Mouse (Mus musculus) lung, postnatal 10 days (tissue): ENCODE results near the gene Zfp292.

Experiments used
- DNase-seq: peaks from one replicate; pipeline ENCODE4 v3.0.0; 2021

Gene Zfp292

GRCm38 (mm10) chr4:34785646-34786045 is 97.1 kb downstream of the Zfp292 start:
- DNase-seq: no peak

- peak; percentile 20 for DNase-seq
These were observed 97.9 kb downstream of the Zfp292 start for GRCm38 (mm10) chr4:34784865-34785264.

GRCm38 (mm10) chr4:34782730-34783129 is 100.0 kb downstream of the Zfp292 start:
- DNase-seq: peak; percentile 33

- DNase-seq: peak; percentile 94
These were observed 104.9 kb downstream of the Zfp292 start, which contains the start of gene Smim8 for GRCm38 (mm10) chr4:34777677-34778527. Gene Smim8 (minus strand): TSS chr4:34778423.

GRCm38 (mm10) chr4:34771652-34772371 is 110.9 kb downstream of the Zfp292 start:
- peak; percentile 35 for DNase-seq

- DNase-seq: no peak
These were observed 126.6 kb downstream of the Zfp292 start, which contains the start of gene Gm136 for GRCm38 (mm10) chr4:34756163-34756562. Gene Gm136 (minus strand): TSS chr4:34756263.
